15 mouse cellular contexts compared by ENCODE assay signal in the genomic region with DNA sequence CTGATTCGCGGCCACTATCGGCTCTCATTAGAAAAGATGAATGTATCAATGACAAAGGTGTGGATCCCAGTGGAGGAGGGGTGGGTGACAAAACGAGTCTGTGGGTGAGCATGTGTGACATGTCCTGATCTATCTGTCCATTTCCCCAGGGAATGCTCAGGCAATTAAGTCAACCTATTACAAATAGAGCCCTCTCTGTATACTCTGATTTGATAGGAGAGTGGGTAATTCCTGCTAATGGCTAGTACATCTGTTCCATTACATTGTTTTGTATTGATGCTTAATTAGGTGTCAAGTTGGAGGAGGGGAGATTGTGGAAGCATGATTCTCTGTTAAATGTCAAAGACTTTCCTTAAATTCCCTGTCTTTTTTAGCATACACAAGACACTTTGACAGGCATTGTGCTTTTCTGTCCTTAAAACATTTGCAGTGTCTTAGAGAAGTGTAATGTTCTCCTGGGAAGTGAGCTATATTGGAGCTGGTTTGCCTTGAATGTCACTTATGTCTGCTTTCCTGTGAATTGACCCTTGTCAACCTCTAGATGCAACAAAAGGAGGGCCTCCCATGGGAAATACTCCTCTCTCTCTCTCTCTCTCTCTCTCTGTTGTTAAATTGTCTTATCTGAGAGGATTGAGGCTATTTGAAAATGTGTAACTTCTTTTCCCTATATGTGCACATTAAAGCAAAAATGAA. TPM values are rescaled to one million over a fixed set of nuclear protein-coding genes. Genes with fewer than 3 reads are reported as not detected.
DNase-seq lines count a peak whose midpoint lies in the region; ATAC-seq and TF ChIP-seq lines count a peak whose summit lies in the region.
"Had no signal": no experiment of that assay in that cellular context is flagged by ENCODE, and none has a peak within 500 bp of the region (broad histone marks: within the 10 kb centered on the region; RNA-seq: fewer than 3 reads in every experiment).

No protein-coding gene starts in this region.

- no peaks in the 10 kb centered on the region for H3K9me3 ChIP-seq in midbrain, embryonic 11.5 days (ENCODE audit: control insufficient read depth, low read length)
- H3K9me3 ChIP-seq in midbrain, embryonic 10.5 days (replicated peaks) = no peaks in the 10 kb centered on the region
- no peaks in the 10 kb centered on the region for H3K9me3 ChIP-seq in forebrain, embryonic 14.5 days (replicated peaks; ENCODE audit: control insufficient read depth, low read length)
- H3K9me3 ChIP-seq in hindbrain, postnatal 0 days (ENCODE audit: low read length) = no peaks in the 10 kb centered on the region
- H3K9me3 ChIP-seq in neural tube, embryonic 14.5 days (ENCODE audit: control insufficient read depth, low read length) = no peaks in the 10 kb centered on the region
- H3K9me3 ChIP-seq: intestine, embryonic 15.5 days had no signal

- TF ChIP-seq CTCF in hindbrain, postnatal 0 days (IDR thresholded peaks at IDR 0.05; ENCODE audit: low read depth) = no peak

- ATAC-seq in midbrain, embryonic 11.5 days (ENCODE audit: low FRiP score) = peak; percentile 84
- peak; percentile 77 for ATAC-seq in forebrain, embryonic 14.5 days
- peak; percentile 62; the same call in 1 of the 2 replicates for ATAC-seq in hindbrain, postnatal 0 days
- peak; percentile 87; the same call in 1 of the 2 replicates for ATAC-seq in neural tube, embryonic 14.5 days (ENCODE audit: low read depth)
- ATAC-seq: intestine, embryonic 15.5 days had no signal

- WGBS in midbrain, embryonic 11.5 days = 65% methylated on average over 4 of the region's 4 CpGs
- 58% methylated on average over 4 of the region's 4 CpGs for WGBS in midbrain, embryonic 10.5 days
- WGBS in forebrain, embryonic 14.5 days = 24% methylated on average over 4 of the region's 4 CpGs
- WGBS in hindbrain, postnatal 0 days = 40% methylated on average over 4 of the region's 4 CpGs
- WGBS in neural tube, embryonic 14.5 days = 16% methylated on average over 4 of the region's 4 CpGs

- H3K4me1 ChIP-seq in midbrain, embryonic 11.5 days (ENCODE audit: control insufficient read depth, insufficient read depth, low read length) = no peaks in the 10 kb centered on the region
- peaks cover 9% of the 10 kb centered on the region for H3K4me1 ChIP-seq in midbrain, embryonic 10.5 days
- peaks cover 13% of the 10 kb centered on the region for H3K4me1 ChIP-seq in forebrain, embryonic 14.5 days (ENCODE audit: control insufficient read depth, insufficient read depth, low read length)
- H3K4me1 ChIP-seq in hindbrain, postnatal 0 days (ENCODE audit: insufficient read depth, low read length) = no peaks in the 10 kb centered on the region
- H3K4me1 ChIP-seq in neural tube, embryonic 14.5 days (ENCODE audit: control insufficient read depth, insufficient read depth, low read length) = peaks cover 11% of the 10 kb centered on the region; the same call in 1 of the 2 replicates
- H3K4me1 ChIP-seq: intestine, embryonic 15.5 days had no signal

- H3K4me3 ChIP-seq in midbrain, embryonic 11.5 days (ENCODE audit: low read depth, low read length) = no peak overlapping the region
- no peak overlapping the region for H3K4me3 ChIP-seq in midbrain, embryonic 10.5 days
- H3K4me3 ChIP-seq in forebrain, embryonic 14.5 days (ENCODE audit: low read depth, low read length) = no peak overlapping the region
- H3K4me3 ChIP-seq in hindbrain, postnatal 0 days (ENCODE audit: low read length) = no peak overlapping the region
- H3K4me3 ChIP-seq in neural tube, embryonic 14.5 days (ENCODE audit: low read depth, low read length) = no peak overlapping the region
- H3K4me3 ChIP-seq: intestine, embryonic 15.5 days had no signal

- no peak overlapping the region for H3K4me2 ChIP-seq in midbrain, embryonic 11.5 days
- no peak overlapping the region for H3K4me2 ChIP-seq in forebrain, embryonic 14.5 days (ENCODE audit: low read length)
- no peak overlapping the region for H3K4me2 ChIP-seq in hindbrain, postnatal 0 days (ENCODE audit: low read depth, low read length)
- no peak overlapping the region for H3K4me2 ChIP-seq in neural tube, embryonic 14.5 days (ENCODE audit: low read depth, low read length)
- H3K4me2 ChIP-seq: intestine, embryonic 15.5 days had no signal

- 0 out of 2 replicates have a peak overlapping the region, but pooled peaks have one; percentile 16 for H3K27ac ChIP-seq in midbrain, embryonic 11.5 days (ENCODE audit: low read depth, low read length)
- H3K27ac ChIP-seq in midbrain, embryonic 10.5 days (replicated peaks) = no peak overlapping the region
- H3K27ac ChIP-seq in forebrain, embryonic 14.5 days (ENCODE audit: low read depth, low read length) = no peak overlapping the region
- H3K27ac ChIP-seq in hindbrain, postnatal 0 days = no peak overlapping the region
- H3K27ac ChIP-seq in neural tube, embryonic 14.5 days (ENCODE audit: low read depth, low read length) = no peak overlapping the region
- H3K27ac ChIP-seq: intestine, embryonic 15.5 days; macrophage had no signal

- peaks cover 76% of the 10 kb centered on the region for H3K27me3 ChIP-seq in midbrain, embryonic 11.5 days (ENCODE audit: control insufficient read depth, insufficient read depth, low read length)
- H3K27me3 ChIP-seq in midbrain, embryonic 10.5 days (ENCODE audit: low read depth, poor library complexity, severe bottlenecking) = peaks cover 100% of the 10 kb centered on the region
- H3K27me3 ChIP-seq in forebrain, embryonic 14.5 days (replicated peaks; ENCODE audit: control insufficient read depth, insufficient read depth, low read length) = 0 out of 2 replicates have a peak, but pooled peaks cover 7% of the 10 kb centered on the region
- H3K27me3 ChIP-seq in hindbrain, postnatal 0 days (ENCODE audit: insufficient read depth, low read length) = no peaks in the 10 kb centered on the region
- peaks cover 4% of the 10 kb centered on the region; the same call in 1 of the 2 replicates for H3K27me3 ChIP-seq in neural tube, embryonic 14.5 days (ENCODE audit: control insufficient read depth, insufficient read depth, low read length)
- H3K27me3 ChIP-seq: intestine, embryonic 15.5 days had no signal

- H3K36me3 ChIP-seq in midbrain, embryonic 11.5 days (ENCODE audit: control insufficient read depth, insufficient read depth, low read length) = no peaks in the 10 kb centered on the region
- no peaks in the 10 kb centered on the region for H3K36me3 ChIP-seq in midbrain, embryonic 10.5 days
- H3K36me3 ChIP-seq in forebrain, embryonic 14.5 days (ENCODE audit: control insufficient read depth, insufficient read depth, low read length) = no peaks in the 10 kb centered on the region
- H3K36me3 ChIP-seq in hindbrain, postnatal 0 days (ENCODE audit: insufficient read depth, low read length) = no peaks in the 10 kb centered on the region
- no peaks in the 10 kb centered on the region for H3K36me3 ChIP-seq in neural tube, embryonic 14.5 days (ENCODE audit: control insufficient read depth, insufficient read depth, low read length)
- H3K36me3 ChIP-seq: intestine, embryonic 15.5 days had no signal

- no peak overlapping the region for H3K9ac ChIP-seq in midbrain, embryonic 11.5 days (ENCODE audit: low read length)
- no peak overlapping the region for H3K9ac ChIP-seq in forebrain, embryonic 14.5 days (ENCODE audit: low read length)
- no peak overlapping the region for H3K9ac ChIP-seq in hindbrain, postnatal 0 days (replicated peaks; ENCODE audit: low read length)
- H3K9ac ChIP-seq in neural tube, embryonic 14.5 days (replicated peaks; ENCODE audit: low read depth, low read length) = no peak overlapping the region
- H3K9ac ChIP-seq: intestine, embryonic 15.5 days had no signal

- DNase-seq in midbrain, embryonic 11.5 days (ENCODE audit: low spot score, missing footprints) = no peak
- DNase-seq in midbrain, embryonic 10.5 days (ENCODE audit: low spot score) = no peak
- DNase-seq in forebrain, embryonic 14.5 days (ENCODE audit: low spot score) = peak; percentile 65
- peak; percentile 45 for DNase-seq in hindbrain, postnatal 0 days (ENCODE audit: low spot score)
- DNase-seq in heart, adult 8-10 months (ENCODE audit: low spot score) = no peak
- DNase-seq in spleen, postnatal 10 days (ENCODE audit: low spot score in 2 of 2) = no peak
- DNase-seq in kidney, adult 8-10 months = no peak
- DNase-seq: cerebellum, adult 11 months; heart, postnatal 14 days; kidney, postnatal 10 days; liver; lung, adult 2 months had no signal

RNA-seq across cellular contexts. Expression of a gene that starts 58.9 kb away (rescaled TPM):
- polyA plus RNA-seq in midbrain, embryonic 11.5 days (2014; fragmentation: Nextera tagmentation; extraction: Ambion mirVana) = 20.8 TPM in 2 replicates
- polyA plus RNA-seq in midbrain, embryonic 10.5 days (2016; fragmentation: Nextera tagmentation; extraction: Ambion mirVana) = 5.9 and 11.6 TPM in 2 replicates
- polyA plus RNA-seq in forebrain, embryonic 14.5 days (2014; fragmentation: Nextera tagmentation; extraction: Ambion mirVana) = 22.8 and 30.6 TPM in 2 replicates
- 58.8 and 67.6 TPM in 2 replicates for total RNA-seq in hindbrain, postnatal 0 days (2014; rRNA removed)
- 36.3 and 36.5 TPM in 2 replicates for polyA plus RNA-seq in hindbrain, postnatal 0 days (2015; fragmentation: Nextera tagmentation; extraction: Ambion mirVana)
- 59.1 and 65.7 TPM in 2 replicates for polyA plus RNA-seq in neural tube, embryonic 14.5 days (2014; fragmentation: Nextera tagmentation; extraction: Ambion mirVana)
- total RNA-seq in heart, adult 8-10 months (2022) = 100 to 1,000 TPM in 1 of 4 experiments, 10 to 100 TPM in 3; 80.2 to 106 (median 94.4) TPM
- polyA plus RNA-seq: macrophage had no signal

Comparison
In these comparisons a context has a peak if more than half of its experiments do, and no peak if none do; other contexts are left out.
1. DNase-seq: peak in forebrain, embryonic 14.5 days (single experiment) and hindbrain, postnatal 0 days (single experiment); none in midbrain, embryonic 11.5 days (single experiment), midbrain, embryonic 10.5 days (single experiment), heart, adult 8-10 months (single experiment), spleen, postnatal 10 days (0 of 2) and kidney, adult 8-10 months (0 of 2).
2. Peak in every context shown above with its lines, with median percentiles within 50 percentile points of each other: ATAC-seq.